Mouse (Mus musculus) thymus, postnatal 0 days (tissue): Measurements from ENCODE around the gene Pde9a. TPM values are rescaled to one million over a fixed set of nuclear protein-coding genes. Genes with fewer than 3 reads are reported as not detected.
A peak's percentile ranks its signal among the peaks of the same experiment; 100 is the strongest.

Experiments
- DNase-seq: peaks from one replicate; pipeline ENCODE4 v3.0.0-alpha.2; 2015; ENCODE audit warnings: low spot score
- polyA plus RNA-seq: library from polyadenylated mRNA; unstranded; fragments of >200 nt; fragmentation: Nextera tagmentation; extraction: Ambion mirVana; gene quantifications from 2 replicates; pipeline ENCODE4 v1.2.1, GENCODE M21; 2015

Pde9a gene
- polyA plus RNA-seq, 1 experiment from 2014 or later, result 1.4 TPM

GRCm38 (mm10) chr17:31462506-31462905 lies 76.5 kb downstream of the Pde9a start:
- DNase-seq, result no peak

GRCm38 (mm10) chr17:31466854-31467253 lies 80.8 kb downstream of the Pde9a start:
- DNase-seq, result peak; percentile 14

DNA sequence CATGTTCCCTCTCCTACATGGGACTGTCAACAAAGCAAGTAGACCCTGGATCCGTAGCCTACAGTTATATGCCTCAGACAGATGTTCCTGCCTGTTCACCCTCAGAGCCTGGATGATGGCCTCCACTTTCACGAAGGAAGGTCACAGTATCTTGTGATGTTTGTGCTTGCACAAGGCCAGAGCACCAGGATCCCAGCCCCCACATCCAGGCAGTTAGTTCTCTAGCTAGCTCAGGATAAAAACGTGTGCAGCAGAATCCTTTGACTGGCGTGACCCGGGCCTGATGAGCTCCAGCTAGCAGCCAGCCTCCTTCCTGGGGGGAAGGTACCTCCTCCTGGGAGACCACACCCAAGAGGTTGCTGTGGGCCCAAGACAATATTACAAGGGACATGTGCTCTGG lies 82.5 kb downstream of the Pde9a start:
- DNase-seq, result no peak

DNA sequence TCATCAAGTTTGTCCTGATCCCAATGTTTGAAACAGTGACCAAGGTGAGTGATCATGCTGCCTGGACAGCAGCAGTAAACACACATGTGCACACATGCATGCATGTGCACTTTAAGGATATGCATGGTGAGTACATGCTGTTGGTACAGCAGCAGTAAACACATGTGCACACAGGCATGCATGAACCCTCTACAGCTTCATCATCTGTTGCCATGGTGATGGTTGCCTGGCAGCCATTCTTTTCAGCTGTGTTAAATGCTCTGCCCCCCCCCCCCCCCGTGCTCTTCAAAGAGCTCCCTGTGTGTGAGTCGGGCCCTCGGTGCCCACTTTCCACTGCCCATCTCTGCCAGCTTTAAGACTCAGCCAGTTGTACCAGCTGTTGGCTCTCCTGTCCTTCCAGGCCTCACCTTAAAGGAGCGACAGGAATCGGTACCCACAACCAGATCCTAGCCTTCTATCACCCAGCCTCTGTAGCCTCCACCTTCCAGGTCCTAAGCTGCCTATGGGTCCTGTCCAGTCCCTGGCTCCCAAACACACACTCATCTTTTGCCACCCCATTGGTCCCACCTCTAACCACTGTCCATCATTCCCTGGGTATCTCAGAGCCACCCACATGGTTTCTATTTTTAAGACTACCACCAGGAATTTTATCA lies 84.9 kb downstream of the Pde9a start:
- DNase-seq, result no peak

DNA sequence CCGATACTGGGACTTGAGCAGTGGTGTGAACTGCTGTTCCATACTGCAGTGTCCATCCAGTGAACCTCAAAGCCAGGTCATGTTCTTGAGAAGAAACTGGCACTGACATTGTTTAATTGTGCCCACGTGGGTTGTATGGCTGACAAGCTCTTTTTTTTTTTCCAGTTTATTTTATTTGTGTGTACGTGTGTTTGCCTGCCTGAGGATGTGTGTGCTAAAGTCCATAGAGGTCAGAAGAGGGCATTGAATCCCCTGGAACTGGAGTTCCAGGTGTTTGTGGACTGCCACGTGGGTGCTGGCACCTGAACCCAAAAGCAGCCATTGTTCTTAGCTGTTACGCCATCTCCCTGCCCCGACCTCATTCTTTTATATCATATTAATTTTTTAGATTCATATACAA lies 88.4 kb downstream of the Pde9a start:
- DNase-seq, result no peak

GRCm38 (mm10) chr17:31478606-31479005 lies 92.6 kb downstream of the Pde9a start:
- DNase-seq, result no peak

GRCm38 (mm10) chr17:31479108-31479844 lies 93.3 kb downstream of the Pde9a start:
- no peak for DNase-seq

GRCm38 (mm10) chr17:31486616-31487198 lies 100.7 kb downstream of the Pde9a start:
- no peak for DNase-seq

DNA sequence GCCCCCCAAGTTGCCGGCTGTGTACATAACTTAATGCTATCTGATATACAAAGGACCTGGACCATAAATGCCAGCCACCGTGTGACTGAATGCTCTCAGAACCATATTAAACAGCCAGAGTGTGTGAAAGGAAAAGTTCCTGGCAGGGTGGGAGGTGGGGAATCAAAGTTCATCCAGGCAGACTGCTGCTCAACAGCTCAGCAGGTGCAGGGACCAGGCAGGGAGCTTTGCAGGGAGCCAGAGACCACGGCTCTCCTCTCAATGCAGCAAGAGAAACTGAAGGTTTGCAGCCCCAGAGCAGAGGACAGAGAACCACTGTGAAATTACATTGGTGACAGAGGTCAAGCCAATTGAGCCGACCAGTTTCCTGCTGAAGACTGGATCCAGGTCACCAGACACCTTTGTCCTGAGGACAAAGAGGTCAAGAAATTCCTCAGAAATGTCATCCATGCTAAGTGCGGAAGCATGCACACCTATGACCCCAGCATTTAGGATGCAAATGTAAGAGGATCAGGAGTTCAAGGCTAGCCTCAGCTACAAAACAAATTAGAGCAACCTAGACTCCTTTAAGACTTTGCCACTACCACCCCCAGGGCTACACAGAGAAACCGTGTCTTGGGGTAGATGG lies 101.5 kb downstream of the Pde9a start:
- no peak for DNase-seq

GRCm38 (mm10) chr17:31491355-31491754 lies 105.3 kb downstream of the Pde9a start:
- no peak for DNase-seq

- DNase-seq, result peak; percentile 84
Measured at GRCm38 (mm10) chr17:31492416-31492815, 106.4 kb downstream of the Pde9a start.

DNA sequence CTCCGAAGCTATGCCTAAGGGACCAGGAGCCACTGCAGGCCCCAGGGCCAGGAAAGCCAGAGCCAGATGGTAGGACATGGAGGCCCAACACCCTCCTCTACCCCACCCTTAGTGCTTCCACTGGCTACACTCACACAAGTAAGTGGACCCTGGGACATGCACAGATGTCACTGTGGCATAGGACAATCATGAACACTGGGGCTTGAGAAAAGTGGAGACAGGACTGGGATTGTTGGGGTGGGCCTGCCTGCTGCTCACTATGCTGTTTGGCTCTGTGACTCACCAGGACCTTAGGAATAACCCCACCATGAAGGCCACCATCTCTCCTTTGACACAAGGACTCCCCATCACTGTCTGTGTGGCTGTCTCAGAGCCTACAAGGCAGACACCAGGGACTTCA lies 109.0 kb downstream of the Pde9a start:
- no peak for DNase-seq

DNA sequence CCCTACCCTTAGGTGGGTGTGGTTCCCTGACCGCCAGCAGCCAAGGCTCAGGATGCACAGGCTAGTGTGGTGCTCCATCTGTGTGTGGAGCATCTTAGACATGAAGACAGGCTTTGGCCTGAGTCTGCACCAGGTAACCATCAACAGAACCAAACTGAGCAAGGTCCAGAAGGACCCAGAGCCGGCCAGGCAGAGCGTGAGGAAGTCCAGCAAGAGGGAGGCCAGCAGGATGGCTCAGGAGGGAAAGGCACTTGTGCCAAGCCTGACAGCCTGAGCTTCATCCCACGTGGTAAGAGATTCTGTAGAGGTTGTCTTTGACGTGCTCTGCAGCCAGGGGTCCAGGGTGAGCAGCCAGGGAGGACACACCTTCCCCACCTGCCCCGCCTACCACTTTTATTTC lies 111.7 kb downstream of the Pde9a start:
- no peak for DNase-seq

GRCm38 (mm10) chr17:31499725-31500124 lies 113.7 kb downstream of the Pde9a start:
- DNase-seq, result no peak

DNA sequence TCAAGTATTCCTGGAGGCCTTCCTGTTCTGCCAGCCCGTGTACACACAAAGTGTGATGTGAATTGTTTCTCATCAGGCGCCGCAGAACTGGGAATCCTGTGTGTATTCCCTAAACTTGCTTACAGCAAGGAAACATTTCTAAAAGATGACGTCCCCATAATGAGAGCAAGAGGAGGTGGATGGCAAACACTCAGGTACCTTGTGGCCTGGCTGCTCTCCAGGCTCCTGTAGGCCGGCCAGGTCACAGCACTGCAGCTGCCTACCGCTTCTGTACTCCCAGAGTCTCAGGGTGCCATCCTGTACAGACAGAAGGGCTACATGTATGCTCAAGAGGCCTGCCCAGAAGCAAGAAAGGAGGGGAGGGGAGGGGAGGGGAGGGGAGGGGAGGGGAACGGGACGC lies 114.4 kb downstream of the Pde9a start:
- DNase-seq, result no peak

DNA sequence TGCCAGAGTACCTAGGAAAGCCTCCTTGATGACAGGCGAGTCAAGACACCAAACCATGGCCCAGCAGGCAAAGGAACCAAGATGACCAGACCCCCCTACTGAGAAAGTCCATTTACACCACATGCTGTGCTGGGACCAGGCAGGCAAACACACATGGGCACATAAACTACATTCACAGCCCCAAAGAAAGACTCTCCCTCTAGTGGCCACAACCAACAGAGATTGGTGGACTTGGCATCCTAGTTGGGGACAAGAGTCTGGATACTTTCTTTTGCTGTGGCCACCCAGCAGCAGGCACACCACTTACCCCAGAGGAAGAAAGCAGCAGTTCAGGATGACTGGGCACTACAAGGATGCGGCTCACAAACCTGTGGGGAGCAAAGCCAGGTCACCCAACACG lies 114.9 kb downstream of the Pde9a start:
- DNase-seq, result no peak

DNA sequence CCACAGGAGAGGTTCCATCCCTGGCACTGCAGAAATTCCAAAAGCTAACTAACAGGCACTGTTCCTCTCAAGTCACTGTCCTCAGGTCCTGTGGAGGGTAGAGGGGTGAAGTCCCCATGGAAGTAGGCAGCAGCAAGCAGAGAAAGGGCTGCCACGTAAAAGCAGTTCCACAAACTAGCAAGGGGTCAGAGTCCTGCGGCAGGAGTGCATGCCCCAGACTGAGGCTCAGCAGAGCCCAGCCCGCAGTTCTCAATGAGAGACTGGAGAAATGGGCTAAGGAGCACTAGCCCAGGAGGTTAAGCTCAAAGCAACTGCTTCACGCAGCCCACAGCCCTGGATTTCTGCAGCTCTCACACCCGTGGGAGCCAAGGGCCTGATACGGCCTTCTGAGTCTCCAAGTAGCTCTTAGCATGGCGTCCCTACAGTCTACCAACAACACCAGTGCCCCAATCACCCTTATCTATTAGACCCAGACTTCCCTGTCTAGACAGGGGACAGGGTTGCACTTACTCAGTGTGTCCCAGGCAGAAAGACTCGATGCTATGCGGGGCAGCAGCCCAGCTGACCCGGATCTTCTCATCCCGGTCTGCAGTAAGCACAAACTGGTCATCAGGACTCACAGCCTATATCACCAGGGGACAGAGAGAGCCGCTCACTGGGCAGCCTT lies 116.4 kb downstream of the Pde9a start:
- no peak for DNase-seq

GRCm38 (mm10) chr17:31503337-31503736 lies 117.3 kb downstream of the Pde9a start:
- DNase-seq, result no peak

DNA sequence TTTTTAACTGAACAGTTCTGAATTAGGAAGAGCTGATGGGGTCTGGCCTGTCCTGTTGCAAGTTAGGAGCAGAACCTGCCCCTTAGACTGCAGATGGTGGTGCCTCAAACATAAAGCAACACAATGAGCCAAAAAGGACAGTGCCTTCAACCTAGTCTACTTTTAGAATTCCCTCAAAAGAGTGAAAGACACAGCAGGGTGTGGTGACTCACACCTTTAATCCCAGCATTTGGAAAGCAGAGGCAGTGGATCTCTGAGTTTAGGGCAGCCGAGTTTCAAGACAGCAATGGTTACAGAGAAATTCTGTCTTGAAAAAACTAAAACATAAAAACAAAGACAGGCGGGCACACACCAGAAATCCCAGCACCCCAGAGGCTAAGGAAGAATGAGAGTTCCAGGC lies 117.9 kb downstream of the Pde9a start:
- DNase-seq, result no peak

- no peak for DNase-seq
Measured at GRCm38 (mm10) chr17:31505013-31505412, 119.0 kb downstream of the Pde9a start.

DNA sequence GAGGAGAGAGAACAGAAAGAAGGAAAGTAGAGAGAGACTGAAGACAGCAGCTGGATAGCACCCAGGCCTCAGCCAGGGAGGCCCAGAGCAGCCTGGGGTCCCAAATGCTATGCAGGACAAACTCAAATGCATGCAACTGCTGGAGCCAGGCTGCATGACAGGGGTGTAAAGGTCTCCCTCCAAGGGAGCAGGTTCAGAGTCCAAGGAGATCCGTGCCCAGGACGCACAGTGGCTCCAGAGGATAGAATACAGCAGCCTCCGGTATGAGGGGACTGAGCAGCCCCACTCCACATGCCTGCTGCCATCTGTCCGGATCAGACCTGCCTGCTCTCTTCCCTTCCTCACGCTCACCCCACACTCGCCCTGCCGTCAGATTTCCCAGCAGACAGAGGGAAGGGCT lies 120.3 kb downstream of the Pde9a start:
- no peak for DNase-seq

DNA sequence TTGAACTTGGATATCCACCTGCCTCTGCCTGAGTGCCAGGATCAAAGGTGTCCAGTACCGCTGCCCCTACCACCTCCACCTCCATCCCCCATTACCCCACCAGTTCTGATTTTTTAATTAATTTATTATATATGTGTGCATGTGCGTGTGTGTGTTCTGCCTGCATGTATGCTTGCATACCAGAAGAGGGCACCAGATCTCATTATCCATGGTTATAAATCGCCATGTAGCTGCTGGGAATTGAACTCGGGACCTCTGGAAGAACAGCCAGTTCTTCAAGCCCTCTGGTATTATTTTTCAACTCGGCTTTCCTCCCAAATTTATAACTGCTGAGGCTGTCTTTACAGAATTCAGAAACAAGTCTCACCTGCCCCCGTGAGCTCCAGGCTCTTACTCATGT lies 124.9 kb downstream of the Pde9a start:
- no peak for DNase-seq
